Mouse (Mus musculus): ENCODE data around the gene Fam221b. TPM values are rescaled to one million over a fixed set of nuclear protein-coding genes. Genes with fewer than 3 reads are reported as not detected.

The Fam221b gene
- 0.05 TPM in 1 of 2 replicates, not detected in the other for polyA plus RNA-seq (2012; rRNA removed)

GRCm38 (mm10) chr4:43668782-43669427 lies at the start of gene Fam221b, which contains the start of gene Tmem8b:
Gene Fam221b (minus strand): TSS chr4:43669145.
Gene Tmem8b (plus strand): TSS chr4:43668971.

GRCm38 (mm10) chr4:43709869-43710268 lies 40.9 kb upstream of the Fam221b start, which contains the start of gene Olfr71:
Gene Olfr71 (minus strand): TSS chr4:43710255.

GRCm38 (mm10) chr4:43700707-43701106 lies 31.8 kb upstream of the Fam221b start, which contains the start of gene Olfr70:
Gene Olfr70 (minus strand): TSS chr4:43700807.

GRCm38 (mm10) chr4:43656339-43657109 lies 12.4 kb downstream of the Fam221b start, which contains the start of gene Hint2:
Gene Hint2 (minus strand): TSS chr4:43656466.

GRCm38 (mm10) chr4:43653161-43654015 lies 15.6 kb downstream of the Fam221b start, which contains the start of gene Spag8:
Gene Spag8 (minus strand): TSS chr4:43653594.

GRCm38 (mm10) chr4:43631046-43631955 lies 37.6 kb downstream of the Fam221b start, which contains the start of gene Npr2:
Gene Npr2 (plus strand): TSS chr4:43631935.

Other genes starting within 250 kb of the Fam221b start
- 17.4 and 21.9 TPM in 2 replicates for gene Fam166b, start 240.0 kb downstream of the Fam221b start, polyA plus RNA-seq (2012; rRNA removed)
- gene Tesk1, start 227.2 kb downstream of the Fam221b start, polyA plus RNA-seq (2012; rRNA removed) = 102 and 112 TPM in 2 replicates
- 3.9 and 6.4 TPM in 2 replicates for gene Cd72, start 214.5 kb downstream of the Fam221b start, polyA plus RNA-seq (2012; rRNA removed)
- not detected in 2 replicates for gene Sit1, start 185.4 kb downstream of the Fam221b start, polyA plus RNA-seq (2012; rRNA removed)
- 256 and 473 TPM in 2 replicates for gene Ccdc107, start 176.2 kb downstream of the Fam221b start, polyA plus RNA-seq (2012; rRNA removed)
- gene Arhgef39, start 169.4 kb downstream of the Fam221b start, polyA plus RNA-seq (2012; rRNA removed) = 31.5 and 48.4 TPM in 2 replicates
- 6.6 and 7.2 TPM in 2 replicates for gene Car9, start 162.2 kb downstream of the Fam221b start, polyA plus RNA-seq (2012; rRNA removed)
- gene Tpm2, start 145.4 kb downstream of the Fam221b start, polyA plus RNA-seq (2012; rRNA removed) = 105 and 120 TPM in 2 replicates
- 125 and 150 TPM in 2 replicates for gene Creb3, start 106.8 kb downstream of the Fam221b start, polyA plus RNA-seq (2012; rRNA removed)
- 193 and 213 TPM in 2 replicates for gene Tln1, start 106.5 kb downstream of the Fam221b start, polyA plus RNA-seq (2012; rRNA removed)
- 70.8 and 74.5 TPM in 2 replicates for gene Rgp1, start 90.4 kb downstream of the Fam221b start, polyA plus RNA-seq (2012; rRNA removed)
- 26.8 and 33.6 TPM in 2 replicates for gene Gba2, start 90.3 kb downstream of the Fam221b start, polyA plus RNA-seq (2012; rRNA removed)
- 0.63 and 1.5 TPM in 2 replicates for gene Msmp, start 84.7 kb downstream of the Fam221b start, polyA plus RNA-seq (2012; rRNA removed)
- 113 and 117 TPM in 2 replicates for gene Npr2, start 37.2 kb downstream of the Fam221b start, polyA plus RNA-seq (2012; rRNA removed)
- 20.8 and 24.0 TPM in 2 replicates for gene Spag8, start 15.6 kb downstream of the Fam221b start, polyA plus RNA-seq (2012; rRNA removed)
- gene Hint2, start 12.7 kb downstream of the Fam221b start, polyA plus RNA-seq (2012; rRNA removed) = 65.2 and 84.4 TPM in 2 replicates
- gene Tmem8b, start 174 bp downstream of the Fam221b start, polyA plus RNA-seq (2012; rRNA removed) = 24.0 and 31.0 TPM in 2 replicates
- gene Olfr70, start 31.7 kb upstream of the Fam221b start, polyA plus RNA-seq (2012; rRNA removed) = not detected in 2 replicates
- gene Olfr71, start 41.1 kb upstream of the Fam221b start, polyA plus RNA-seq (2012; rRNA removed) = not detected in 2 replicates
- 4.2 and 5.3 TPM in 2 replicates for gene Hrct1, start 58.0 kb upstream of the Fam221b start, polyA plus RNA-seq (2012; rRNA removed)
- 1.0 and 1.1 TPM in 2 replicates for gene Spaar, start 60.9 kb upstream of the Fam221b start, polyA plus RNA-seq (2012; rRNA removed)
- not detected in 2 replicates for gene Olfr159, start 101.9 kb upstream of the Fam221b start, polyA plus RNA-seq (2012; rRNA removed)
- gene Olfr156, start 154.8 kb upstream of the Fam221b start, polyA plus RNA-seq (2012; rRNA removed) = not detected in 2 replicates
- not detected in 2 replicates for gene Olfr157, start 171.1 kb upstream of the Fam221b start, polyA plus RNA-seq (2012; rRNA removed)
- 0.12 TPM in 1 of 2 replicates, not detected in the other for gene Olfr155, start 182.4 kb upstream of the Fam221b start, polyA plus RNA-seq (2012; rRNA removed)
- 22.1 and 22.2 TPM in 2 replicates for gene Reck, start 206.4 kb upstream of the Fam221b start, polyA plus RNA-seq (2012; rRNA removed)

Data from ovary, adult 2 months (tissue).